ENCODE assay signal across 18 mouse cellular contexts in genomic region chr17:28317091-28317490, GRCm38 (mm10). TPM values are rescaled to one million over a fixed set of nuclear protein-coding genes. Genes with fewer than 3 reads are reported as not detected.
"Had no signal": no experiment of that assay in that cellular context is flagged by ENCODE, and none has a peak within 500 bp of the region (broad histone marks: within the 10 kb centered on the region; RNA-seq: fewer than 3 reads in every experiment).

No protein-coding gene starts in this region.

- H3K27ac ChIP-seq: kidney, postnatal 0 days; limb, embryonic 13.5 days; liver, embryonic 14.5 days; midbrain, embryonic 10.5 days; midbrain, embryonic 15.5 days; neural tube, embryonic 13.5 days had no signal

- H3K9me3 ChIP-seq: limb, embryonic 13.5 days; midbrain, embryonic 10.5 days; midbrain, embryonic 15.5 days; neural tube, embryonic 13.5 days had no signal

- ATAC-seq: midbrain, embryonic 15.5 days had no signal

- H3K4me3 ChIP-seq: limb, embryonic 13.5 days; midbrain, embryonic 10.5 days; midbrain, embryonic 15.5 days; neural tube, embryonic 13.5 days had no signal

- H3K9ac ChIP-seq: limb, embryonic 13.5 days; liver, embryonic 14.5 days; midbrain, embryonic 15.5 days; neural tube, embryonic 13.5 days had no signal

- H3K36me3 ChIP-seq: midbrain, embryonic 15.5 days had no signal

- H3K4me2 ChIP-seq: limb, embryonic 13.5 days; midbrain, embryonic 15.5 days; neural tube, embryonic 13.5 days had no signal

- H3K27me3 ChIP-seq: limb, embryonic 13.5 days; midbrain, embryonic 15.5 days; neural tube, embryonic 13.5 days had no signal

- DNase-seq: kidney, adult 8-10 months; layer of hippocampus, adult 9-11 months; layer of hippocampus, postnatal 36 days; left cerebral cortex, postnatal 4 days; lung, adult 2 months; lung, postnatal 10 days; lung, postnatal 4 days; right cerebral cortex, adult 18-20 months; right cerebral cortex, postnatal 25 days; thymus, postnatal 36 days had no signal

RNA-seq across cellular contexts. Expression of gene Tead3, which starts 33.5 kb away (rescaled TPM):
- total RNA-seq: megakaryocyte, adult 5-6 weeks had no signal

RNA-seq across cellular contexts. Expression of gene Tulp1, which starts 47.9 kb away (rescaled TPM):
- total RNA-seq: layer of hippocampus, adult 18-20 months; layer of hippocampus, postnatal 36 days; megakaryocyte, adult 5-6 weeks had no signal
